Mouse (Mus musculus): ENCODE data around the gene Cd99l2.

GRCm38 (mm10) chrX:71424852-71425251 lies 67.8 kb downstream of the Cd99l2 start:
- TF ChIP-seq POLR2A (IDR thresholded peaks at IDR 0.05; ENCODE audit: low read depth, low read length): no peak
- TF ChIP-seq CTCF (IDR thresholded peaks at IDR 0.05; ENCODE audit: extremely low read depth, insufficient read length, insufficient replicate concordance, low read depth, low read length): no peak
